Mouse (Mus musculus): Measurements from ENCODE around the gene Picalm. TPM values are rescaled to one million over a fixed set of nuclear protein-coding genes. Genes with fewer than 3 reads are reported as not detected.
"Not testable (repeated sequence)": the region's sequence is repeated elsewhere in the genome, so short reads cannot be mapped to it uniquely, and the experiment has no call there.

Picalm gene
- polyA plus RNA-seq, 1 experiment from 2014 or later: 40.1 TPM

GRCm38 (mm10) chr7:90228075-90228474 is 98.1 kb downstream of the Picalm start:
- no peaks in the 10 kb centered on the region for H3K36me3 ChIP-seq
- no peaks in the 10 kb centered on the region for H3K9me3 ChIP-seq
- no peak overlapping the region for H3K4me2 ChIP-seq
- no peak overlapping the region for H3K27ac ChIP-seq
- H3K4me3 ChIP-seq: no peak overlapping the region
- no peak for ATAC-seq (ENCODE audit: insufficient number of reproducible peaks, low FRiP score, low TSS enrichment, low read depth)
- no peaks in the 10 kb centered on the region for H3K4me1 ChIP-seq
- H3K27me3 ChIP-seq: no peaks in the 10 kb centered on the region
- H3K9ac ChIP-seq: no peak overlapping the region
- 75% methylated on average over 4 of the region's 4 CpGs for WGBS

- H3K9me3 ChIP-seq; H3K4me3 ChIP-seq; H3K27ac ChIP-seq; H3K9ac ChIP-seq; ATAC-seq (ENCODE audit: insufficient number of reproducible peaks, low FRiP score, low TSS enrichment, low read depth); H3K27me3 ChIP-seq; H3K4me2 ChIP-seq; H3K36me3 ChIP-seq; H3K4me1 ChIP-seq: not testable (repeated sequence)
These were observed 98.9 kb downstream of the Picalm start for GRCm38 (mm10) chr7:90228884-90229283.

- Histone ChIP-seq H3K9ac (no peak overlapping the region), H3K4me1 (no peaks in the 10 kb centered on the region), H3K9me3 (no peaks in the 10 kb centered on the region), H3K4me3 (no peak overlapping the region), H3K27ac (no peak overlapping the region), H3K27me3 (no peaks in the 10 kb centered on the region), H3K4me2 (no peak overlapping the region), H3K36me3 (no peaks in the 10 kb centered on the region)
- WGBS: 73% methylated on average over 9 of the region's 9 CpGs
- no peak for ATAC-seq (ENCODE audit: insufficient number of reproducible peaks, low FRiP score, low TSS enrichment, low read depth)
These were observed 101.4 kb downstream of the Picalm start for GRCm38 (mm10) chr7:90231431-90231830.

GRCm38 (mm10) chr7:90233921-90234320 is 103.9 kb downstream of the Picalm start:
- Histone ChIP-seq H3K9me3 (no peaks in the 10 kb centered on the region), H3K9ac (no peak overlapping the region), H3K4me3 (no peak overlapping the region), H3K36me3 (no peaks in the 10 kb centered on the region), H3K27ac (no peak overlapping the region), H3K4me2 (no peak overlapping the region), H3K27me3 (no peaks in the 10 kb centered on the region), H3K4me1 (no peaks in the 10 kb centered on the region)
- 29% methylated on average over 4 of the region's 4 CpGs for WGBS
- no peak for ATAC-seq (ENCODE audit: insufficient number of reproducible peaks, low FRiP score, low TSS enrichment, low read depth)

- Histone ChIP-seq H3K36me3 (no peaks in the 10 kb centered on the region), H3K9me3 (no peaks in the 10 kb centered on the region), H3K27ac (no peak overlapping the region), H3K4me2 (no peak overlapping the region), H3K9ac (no peak overlapping the region), H3K4me1 (no peaks in the 10 kb centered on the region), H3K27me3 (no peaks in the 10 kb centered on the region), H3K4me3 (no peak overlapping the region)
- ATAC-seq (ENCODE audit: insufficient number of reproducible peaks, low FRiP score, low TSS enrichment, low read depth): no peak
- WGBS: 41% methylated on average over 4 of the region's 4 CpGs
These were observed 106.4 kb downstream of the Picalm start for GRCm38 (mm10) chr7:90236289-90236905.

- no peak overlapping the region for H3K9ac ChIP-seq
- no peaks in the 10 kb centered on the region for H3K4me1 ChIP-seq
- ATAC-seq (ENCODE audit: insufficient number of reproducible peaks, low FRiP score, low TSS enrichment, low read depth): no peak
- no peak overlapping the region for H3K27ac ChIP-seq
- no peaks in the 10 kb centered on the region for H3K27me3 ChIP-seq
- WGBS: 82% methylated on average over 6 of the region's 6 CpGs
- no peaks in the 10 kb centered on the region for H3K36me3 ChIP-seq
- H3K9me3 ChIP-seq: no peaks in the 10 kb centered on the region
- H3K4me3 ChIP-seq: no peak overlapping the region
- no peak overlapping the region for H3K4me2 ChIP-seq
These were observed 113.1 kb downstream of the Picalm start for GRCm38 (mm10) chr7:90243151-90243550.

GRCm38 (mm10) chr7:90243643-90244042 is 113.6 kb downstream of the Picalm start:
- Histone ChIP-seq H3K27ac (no peak overlapping the region), H3K9ac (no peak overlapping the region), H3K36me3 (no peaks in the 10 kb centered on the region), H3K4me3 (no peak overlapping the region), H3K4me2 (no peak overlapping the region), H3K9me3 (no peaks in the 10 kb centered on the region), H3K27me3 (no peaks in the 10 kb centered on the region), H3K4me1 (no peaks in the 10 kb centered on the region)
- 87% methylated on average over 5 of the region's 5 CpGs for WGBS
- ATAC-seq (ENCODE audit: insufficient number of reproducible peaks, low FRiP score, low TSS enrichment, low read depth): no peak

- Histone ChIP-seq H3K9me3 (no peaks in the 10 kb centered on the region), H3K4me1 (no peaks in the 10 kb centered on the region), H3K4me2 (no peak overlapping the region), H3K27me3 (no peaks in the 10 kb centered on the region), H3K36me3 (no peaks in the 10 kb centered on the region), H3K27ac (no peak overlapping the region), H3K4me3 (no peak overlapping the region), H3K9ac (no peak overlapping the region)
- ATAC-seq (ENCODE audit: insufficient number of reproducible peaks, low FRiP score, low TSS enrichment, low read depth): no peak
- 71% methylated on average over 5 of the region's 5 CpGs for WGBS
These were observed 122.9 kb downstream of the Picalm start for GRCm38 (mm10) chr7:90252946-90253345.

GRCm38 (mm10) chr7:90258701-90259100 is 128.7 kb downstream of the Picalm start:
- no peak for ATAC-seq (ENCODE audit: insufficient number of reproducible peaks, low FRiP score, low TSS enrichment, low read depth)
- H3K27ac ChIP-seq: no peak overlapping the region
- no peak overlapping the region for H3K9ac ChIP-seq
- H3K36me3 ChIP-seq: no peaks in the 10 kb centered on the region
- H3K4me2 ChIP-seq: no peak overlapping the region
- H3K27me3 ChIP-seq: no peaks in the 10 kb centered on the region
- 83% methylated on average over 2 of the region's 2 CpGs for WGBS
- H3K4me3 ChIP-seq: no peak overlapping the region
- no peaks in the 10 kb centered on the region for H3K4me1 ChIP-seq
- no peaks in the 10 kb centered on the region for H3K9me3 ChIP-seq

GRCm38 (mm10) chr7:90259899-90260298 is 129.9 kb downstream of the Picalm start:
- 86% methylated on average over 2 of the region's 2 CpGs for WGBS
- H3K4me3 ChIP-seq: no peak overlapping the region
- H3K4me1 ChIP-seq: no peaks in the 10 kb centered on the region
- no peak overlapping the region for H3K9ac ChIP-seq
- no peaks in the 10 kb centered on the region for H3K9me3 ChIP-seq
- H3K27ac ChIP-seq: no peak overlapping the region
- ATAC-seq (ENCODE audit: insufficient number of reproducible peaks, low FRiP score, low TSS enrichment, low read depth): no peak
- no peaks in the 10 kb centered on the region for H3K36me3 ChIP-seq
- no peaks in the 10 kb centered on the region for H3K27me3 ChIP-seq
- no peak overlapping the region for H3K4me2 ChIP-seq

GRCm38 (mm10) chr7:90261902-90262599 is 132.0 kb downstream of the Picalm start:
- H3K36me3 ChIP-seq: no peaks in the 10 kb centered on the region
- no peak overlapping the region for H3K9ac ChIP-seq
- peaks cover 5% of the 10 kb centered on the region; the same call in 1 of the 2 replicates for H3K4me1 ChIP-seq
- H3K27ac ChIP-seq: no peak overlapping the region
- H3K27me3 ChIP-seq: no peaks in the 10 kb centered on the region
- no peaks in the 10 kb centered on the region for H3K9me3 ChIP-seq
- H3K4me2 ChIP-seq: no peak overlapping the region
- no peak for ATAC-seq (ENCODE audit: insufficient number of reproducible peaks, low FRiP score, low TSS enrichment, low read depth)
- H3K4me3 ChIP-seq: no peak overlapping the region
- 42% methylated on average over 7 of the region's 7 CpGs for WGBS

Data from limb, embryonic 15.5 days (tissue).